In genomic region chr7:97480821-97481339, GRCm38 (mm10) we compare ENCODE assay signal across 1 mouse cellular context.
TF ChIP-seq lines count a peak whose summit lies in the region.

Gene Ints4 (plus strand): TSS chr7:97480956.

TF ChIP-seq in CH12.LX, 34 proteins besides CTCF, POLR2A, EP300 and RAD21 (continued from another document):
- peak; percentile 49; the same call in 1 of the 2 replicates for TF ChIP-seq POLR2AphosphoS2 (IDR thresholded peaks at IDR 0.05; ENCODE audit: low read depth, low read length)
- TF ChIP-seq GABPA (IDR thresholded peaks at IDR 0.05; ENCODE audit: insufficient replicate concordance, low read depth, low read length) = peak; percentile 69; the same call in 1 of the 2 replicates
TF ChIP-seq in CH12.LX: peak in this region for 14.
